Mouse (Mus musculus) limb, embryonic 11.5 days (tissue): ENCODE measurements around the gene Kcnma1. TPM values are rescaled to one million over a fixed set of nuclear protein-coding genes. Genes with fewer than 3 reads are reported as not detected.

Experiments used
- ATAC-seq: fragments of 200-750 bp; cut with Nextera tagmentation; 2 replicates; pipeline ENCODE4 v1.8.0; 2017; ENCODE audit warnings: low read depth; ENCODE audit not compliant: insufficient number of reproducible peaks, low FRiP score, low TSS enrichment
- DNase-seq: peaks from one replicate; pipeline ENCODE4 v3.0.0-alpha.2; 2015; ENCODE audit warnings: low spot score
- H3K27ac ChIP-seq: fragments of 300-500 bp; sonication (generic); replicated peaks from 2 replicates; pipeline ENCODE4 v1.5.1; 2014; ENCODE audit warnings: low read depth, mild to moderate bottlenecking, low read length
- H3K27me3 ChIP-seq: fragments of 300-500 bp; sonication (generic); 2 replicates; pipeline ENCODE4 v1.6.1; 2014; ENCODE audit warnings: mild to moderate bottlenecking, low read length, mixed read lengths; ENCODE audit not compliant: control insufficient read depth, insufficient read depth
- H3K36me3 ChIP-seq: fragments of 300-500 bp; sonication (generic); 2 replicates; pipeline ENCODE4 v1.6.1; 2014; ENCODE audit warnings: mild to moderate bottlenecking, low read length, moderate library complexity, mixed read lengths; ENCODE audit not compliant: control insufficient read depth, insufficient read depth
- H3K4me1 ChIP-seq: fragments of 300-500 bp; sonication (generic); 2 replicates; pipeline ENCODE4 v1.6.1; 2014; ENCODE audit warnings: low read length, mixed read lengths; ENCODE audit not compliant: control insufficient read depth, insufficient read depth
- H3K4me2 ChIP-seq: fragments of 300-500 bp; sonication (generic); 2 replicates; pipeline ENCODE4 v1.6.1; 2014; ENCODE audit warnings: low read depth, mild to moderate bottlenecking, moderate library complexity; ENCODE audit not compliant: severe bottlenecking
- H3K4me3 ChIP-seq: fragments of 300-500 bp; sonication (generic); 2 replicates; pipeline ENCODE4 v1.5.1; 2014; ENCODE audit warnings: low read depth, low read length
- H3K9ac ChIP-seq: fragments of 300-500 bp; sonication (generic); 2 replicates; pipeline ENCODE4 v1.6.1; 2014; ENCODE audit warnings: mild to moderate bottlenecking, low read length
- H3K9me3 ChIP-seq: fragments of 300-500 bp; sonication (generic); 2 replicates; pipeline ENCODE4 v1.6.1; 2016; ENCODE audit warnings: low read length; ENCODE audit not compliant: control insufficient read depth
- WGBS: fragments of 180-500 bp; shearing (Covaris S2); extraction: QIAGEN DNeasy Blood & Tissue Kit; methylation state at CpG from one replicate; pipeline ENCODE4 v1.1.7; 2014; 5-methylcytosine and 5-hydroxymethylcytosine counted together
- polyA plus RNA-seq: library from polyadenylated mRNA; unstranded; fragments of >200 nt; fragmentation: Nextera tagmentation; extraction: Ambion mirVana; gene quantifications from 2 replicates; pipeline ENCODE4 v1.2.1, GENCODE M21; 2014

Kcnma1 gene
- polyA plus RNA-seq, 1 experiment from 2014 or later, result 0.80 TPM

GRCm38 (mm10) chr14:23529720-23530119 lies 484.6 kb downstream of the Kcnma1 start:
- Histone ChIP-seq H3K27ac (no peak overlapping the region), H3K9me3 (0 out of 2 replicates have a peak, but pooled peaks cover 3% of the 10 kb centered on the region), H3K4me1 (peaks cover 7% of the 10 kb centered on the region; the same call in 1 of the 2 replicates), H3K4me3 (no peak overlapping the region), H3K36me3 (no peaks in the 10 kb centered on the region), H3K27me3 (0 out of 2 replicates have a peak, but pooled peaks cover 6% of the 10 kb centered on the region), H3K9ac (no peak overlapping the region), H3K4me2 (no peak overlapping the region)
- 9% methylated on average over 4 of the region's 4 CpGs for WGBS
- ATAC-seq, result no peak
- peak; percentile 80 for DNase-seq

GRCm38 (mm10) chr14:23529229-23529628 lies 485.1 kb downstream of the Kcnma1 start:
- H3K4me2 ChIP-seq, result no peak overlapping the region
- DNase-seq (no peak), ATAC-seq (no peak)
- no peak overlapping the region for H3K4me3 ChIP-seq
- WGBS, result 70% methylated on average over 1 of the region's 1 CpGs
- no peak overlapping the region for H3K9ac ChIP-seq
- no peaks in the 10 kb centered on the region for H3K36me3 ChIP-seq
- H3K27ac ChIP-seq, result no peak overlapping the region
- no peaks in the 10 kb centered on the region for H3K9me3 ChIP-seq
- H3K27me3 ChIP-seq, result 0 out of 2 replicates have a peak, but pooled peaks cover 6% of the 10 kb centered on the region
- peaks cover 7% of the 10 kb centered on the region; the same call in 1 of the 2 replicates for H3K4me1 ChIP-seq

GRCm38 (mm10) chr14:23525910-23526309 lies 488.4 kb downstream of the Kcnma1 start:
- H3K36me3 ChIP-seq, result no peaks in the 10 kb centered on the region
- no peaks in the 10 kb centered on the region for H3K9me3 ChIP-seq
- no peak overlapping the region for H3K4me2 ChIP-seq
- 0 out of 2 replicates have a peak, but pooled peaks cover 6% of the 10 kb centered on the region for H3K27me3 ChIP-seq
- no peak overlapping the region for H3K27ac ChIP-seq
- H3K9ac ChIP-seq, result no peak overlapping the region
- 86% methylated on average over 1 of the region's 1 CpGs for WGBS
- no peak overlapping the region for H3K4me3 ChIP-seq
- peaks cover 12% of the 10 kb centered on the region; the same call in 1 of the 2 replicates for H3K4me1 ChIP-seq
- no peak for DNase-seq
- no peak for ATAC-seq

- Histone ChIP-seq H3K4me2 (no peak overlapping the region), H3K9me3 (no peaks in the 10 kb centered on the region), H3K27ac (peak overlapping the region; percentile 63; the same call in 1 of the 2 replicates), H3K4me3 (no peak overlapping the region), H3K4me1 (peaks cover 12% of the 10 kb centered on the region; the same call in 1 of the 2 replicates), H3K36me3 (no peaks in the 10 kb centered on the region), H3K9ac (no peak overlapping the region), H3K27me3 (0 out of 2 replicates have a peak, but pooled peaks cover 6% of the 10 kb centered on the region)
- ATAC-seq (0 out of 2 replicates have a peak, but pooled peaks have one; percentile 57), DNase-seq (no peak)
- WGBS, result 15% methylated on average over 6 of the region's 6 CpGs
These were observed 490.3 kb downstream of the Kcnma1 start for GRCm38 (mm10) chr14:23523825-23524491.

GRCm38 (mm10) chr14:23522606-23523159 lies 491.6 kb downstream of the Kcnma1 start:
- ATAC-seq (no peak), DNase-seq (no peak)
- Histone ChIP-seq H3K36me3 (no peaks in the 10 kb centered on the region), H3K9me3 (no peaks in the 10 kb centered on the region), H3K27me3 (0 out of 2 replicates have a peak, but pooled peaks cover 2% of the 10 kb centered on the region), H3K4me1 (peaks cover 8% of the 10 kb centered on the region; the same call in 1 of the 2 replicates), H3K4me2 (no peak overlapping the region), H3K4me3 (no peak overlapping the region), H3K9ac (no peak overlapping the region), H3K27ac (no peak overlapping the region)
- 45% methylated on average over 4 of the region's 4 CpGs for WGBS

- ATAC-seq (no peak), DNase-seq (peak; percentile 50)
- H3K4me1 ChIP-seq, result peaks cover 8% of the 10 kb centered on the region; the same call in 1 of the 2 replicates
- H3K9me3 ChIP-seq, result no peaks in the 10 kb centered on the region
- 18% methylated on average over 10 of the region's 10 CpGs for whole genome bisulfite sequencing
- no peak overlapping the region for H3K27ac ChIP-seq
- H3K27me3 ChIP-seq, result 0 out of 2 replicates have a peak, but pooled peaks cover 1% of the 10 kb centered on the region
- H3K9ac ChIP-seq, result no peak overlapping the region
- no peak overlapping the region for H3K4me2 ChIP-seq
- no peak overlapping the region for H3K4me3 ChIP-seq
- no peaks in the 10 kb centered on the region for H3K36me3 ChIP-seq
These were observed 493.1 kb downstream of the Kcnma1 start for GRCm38 (mm10) chr14:23521080-23521684.

- Histone ChIP-seq H3K27ac (no peak overlapping the region), H3K4me3 (no peak overlapping the region), H3K27me3 (no peaks in the 10 kb centered on the region), H3K9me3 (no peaks in the 10 kb centered on the region), H3K4me1 (no peaks in the 10 kb centered on the region; the same call in 1 of the 2 replicates), H3K36me3 (no peaks in the 10 kb centered on the region), H3K9ac (no peak overlapping the region), H3K4me2 (no peak overlapping the region)
- ATAC-seq (no peak), DNase-seq (no peak)
- WGBS, result 97% methylated on average over 2 of the region's 2 CpGs
These were observed 496.9 kb downstream of the Kcnma1 start for GRCm38 (mm10) chr14:23517374-23517773.

GRCm38 (mm10) chr14:23509792-23510191 lies 504.5 kb downstream of the Kcnma1 start:
- no peak overlapping the region for H3K27ac ChIP-seq
- H3K4me2 ChIP-seq, result no peak overlapping the region
- no peaks in the 10 kb centered on the region for H3K36me3 ChIP-seq
- ATAC-seq (no peak), DNase-seq (no peak)
- no peak overlapping the region for H3K4me3 ChIP-seq
- no peak overlapping the region for H3K9ac ChIP-seq
- whole genome bisulfite sequencing, result 78% methylated on average over 5 of the region's 5 CpGs
- H3K27me3 ChIP-seq, result no peaks in the 10 kb centered on the region
- no peaks in the 10 kb centered on the region for H3K9me3 ChIP-seq
- H3K4me1 ChIP-seq, result no peaks in the 10 kb centered on the region
